In genomic region chr2:30614151-30614923, GRCm38 (mm10) we compare ENCODE assay signal across 8 mouse cellular contexts. TPM values are rescaled to one million over a fixed set of nuclear protein-coding genes. Genes with fewer than 3 reads are reported as not detected.
DNase-seq lines count a peak whose midpoint lies in the region; ATAC-seq lines count a peak whose summit lies in the region.

No protein-coding gene starts in this region.

- H3K4me3 ChIP-seq in neural tube, embryonic 11.5 days (ENCODE audit: low read depth, low read length), result no peak overlapping the region
- H3K4me3 ChIP-seq in limb, embryonic 13.5 days, result peak overlapping the region; percentile 29

- peaks cover 11% of the 10 kb centered on the region for H3K4me1 ChIP-seq in neural tube, embryonic 11.5 days (ENCODE audit: control insufficient read depth, insufficient read depth, low read length)
- H3K4me1 ChIP-seq in limb, embryonic 13.5 days, result peaks cover 39% of the 10 kb centered on the region

- H3K27me3 ChIP-seq in neural tube, embryonic 11.5 days (ENCODE audit: control insufficient read depth, insufficient read depth, low read length), result no peaks in the 10 kb centered on the region
- H3K27me3 ChIP-seq in limb, embryonic 13.5 days, result no peaks in the 10 kb centered on the region

- H3K9me3 ChIP-seq in neural tube, embryonic 11.5 days (ENCODE audit: control insufficient read depth, low read length), result no peaks in the 10 kb centered on the region
- no peaks in the 10 kb centered on the region for H3K9me3 ChIP-seq in limb, embryonic 13.5 days

- DNase-seq in embryo, embryonic 9.5 days (ENCODE audit: extremely low spot score), result peak; percentile 39
- DNase-seq in embryo, embryonic 10 days (ENCODE audit: low spot score), result no peak
- DNase-seq in neural tube, embryonic 11.5 days (ENCODE audit: low spot score), result no peak
- DNase-seq in neural tube, embryonic 10.5 days (ENCODE audit: extremely low spot score, low spot score), result no peak
- no peak for DNase-seq in adrenal gland, postnatal 36 days
- DNase-seq in adrenal gland, adult 2 months, result no peak

- peak overlapping the region; percentile 42 for H3K9ac ChIP-seq in neural tube, embryonic 11.5 days (ENCODE audit: low read length)
- peak overlapping the region; percentile 63 for H3K9ac ChIP-seq in limb, embryonic 13.5 days

- no peak for ATAC-seq in neural tube, embryonic 11.5 days (ENCODE audit: insufficient read depth, low FRiP score, low TSS enrichment)
- 0 out of 2 replicates have a peak, but pooled peaks have one; percentile 20 for ATAC-seq in limb, embryonic 13.5 days (ENCODE audit: low FRiP score, low read depth)
- no peak for ATAC-seq in inflammation-experienced regulatory T-cells, adult 6 months

- no peaks in the 10 kb centered on the region for H3K36me3 ChIP-seq in neural tube, embryonic 11.5 days (ENCODE audit: control insufficient read depth, insufficient read depth, low read length)
- H3K36me3 ChIP-seq in limb, embryonic 13.5 days, result no peaks in the 10 kb centered on the region

- peak overlapping the region; percentile 15 for H3K4me2 ChIP-seq in neural tube, embryonic 11.5 days (ENCODE audit: low read depth)
- H3K4me2 ChIP-seq in limb, embryonic 13.5 days (replicated peaks), result peak overlapping the region; percentile 61

- H3K27ac ChIP-seq in neural tube, embryonic 11.5 days (ENCODE audit: low read depth, low read length), result peak overlapping the region; percentile 34
- peak overlapping the region; percentile 84 for H3K27ac ChIP-seq in limb, embryonic 13.5 days

- WGBS in neural tube, embryonic 11.5 days, result 35% methylated on average over 9 of the region's 9 CpGs
- whole genome bisulfite sequencing in limb, embryonic 13.5 days, result 51% methylated on average over 9 of the region's 9 CpGs

RNA-seq across cellular contexts. Expression of gene Cstad, which starts 19.5 kb away (rescaled TPM):
- 0.48 TPM in 1 of 2 replicates, not detected in the other for polyA plus RNA-seq in neural tube, embryonic 11.5 days (2014; fragmentation: Nextera tagmentation; extraction: Ambion mirVana)
- 1.6 and 1.9 TPM in 2 replicates for polyA plus RNA-seq in limb, embryonic 13.5 days (2015; fragmentation: Nextera tagmentation; extraction: Ambion mirVana)
- total RNA-seq in adrenal gland, postnatal 36 days (2021), result 1 to 10 TPM in 1 of 2 experiments, under 1 TPM in 1; 0.40 to 2.1 TPM
- polyA plus RNA-seq in inflammation-experienced regulatory T-cells, adult 6 months (2017; shearing (Covaris generic)), result 1 to 10 TPM; 3.0 to 8.3 (median 4.3) TPM
- total RNA-seq in adrenal gland, adult 2 months (2021), result 1 to 10 TPM; 1.1 to 1.8 TPM
- polyA plus RNA-seq in adrenal gland, adult 2 months (2012; rRNA removed), result 0.29 and 0.30 TPM in 2 replicates
